Mouse (Mus musculus) spleen, adult 2 months (tissue): Measurements from ENCODE around the gene Adck2.

ENCODE experiments used
- CTCF ChIP-seq: fragments of 200-500 bp; IDR thresholded peaks from 2 replicates; pipeline ENCODE4 v1.5.1; 2011; ENCODE audit warnings: mild to moderate bottlenecking, inconsistent platforms; ENCODE audit not compliant: insufficient read depth, insufficient read length, insufficient replicate concordance; ENCODE audit errors: extremely low read depth
- POLR2A ChIP-seq: fragments of 200-500 bp; IDR thresholded peaks from 2 replicates; pipeline ENCODE4 v1.6.1; 2011; ENCODE audit warnings: low read depth, low read length, inconsistent platforms

DNA sequence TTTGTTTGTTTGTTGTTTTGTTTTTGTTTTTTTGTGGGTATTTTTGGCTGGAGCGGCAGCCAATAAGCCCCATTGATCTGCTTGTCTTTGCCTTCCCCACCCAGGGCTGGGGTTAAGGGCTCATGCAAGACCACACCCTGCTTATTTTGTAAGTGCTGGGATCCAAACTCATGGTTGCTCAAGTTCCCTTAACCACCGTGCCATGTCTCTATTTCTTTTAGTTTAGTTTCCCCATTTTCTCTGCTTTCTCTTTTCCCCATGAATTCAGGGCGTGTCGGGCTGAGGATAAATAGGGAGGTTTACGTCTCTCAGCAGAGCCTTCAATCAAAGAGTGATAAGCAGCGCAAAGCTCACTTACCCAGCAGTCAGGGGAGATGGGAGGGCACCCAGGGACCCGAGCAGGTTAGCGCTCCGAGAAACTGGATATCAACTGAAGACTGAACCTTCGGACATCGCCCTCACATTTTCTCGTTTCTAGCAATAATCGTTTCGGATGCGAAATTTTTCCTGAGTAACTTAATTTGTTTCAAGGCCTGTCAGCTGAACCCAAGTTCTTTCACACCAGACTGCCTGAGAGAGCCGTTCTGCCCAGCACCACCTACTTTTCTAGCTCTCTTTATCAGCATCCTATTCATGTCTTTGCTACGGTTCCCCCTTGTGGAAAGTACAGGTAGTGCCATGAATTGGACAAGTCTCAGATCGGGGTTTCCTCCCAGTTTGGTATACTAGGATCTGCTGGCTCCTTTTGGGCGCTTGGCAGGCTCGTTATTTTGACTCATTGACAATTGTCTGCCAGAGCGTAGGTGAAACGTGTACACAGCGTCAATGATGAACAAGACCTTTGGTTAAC, 11.3 kb upstream of the Adck2 start:
- TF ChIP-seq POLR2A (no peak), CTCF (peak; percentile 25; the same call in 1 of the 2 replicates)
